Mouse (Mus musculus) C2C12 (cell line): ENCODE measurements at regions not wholly inside any gene's neighbourhood (a gene's known extent, or its start where the extent isn't known, plus 50 kb on each side); places are given as distances from the start of the nearest gene placed in this dataset.

Experiments used
- H3K27me3 ChIP-seq: one replicate; pipeline ENCODE4 v1.6.1; 2011; ENCODE audit not compliant: control insufficient read depth, insufficient read depth, insufficient read length
- H3K36me3 ChIP-seq: one replicate; pipeline ENCODE4 v1.6.1; 2011; ENCODE audit not compliant: control insufficient read depth, insufficient read depth
- H3K4me3 ChIP-seq: one replicate; pipeline ENCODE4 v1.5.1; 2011; ENCODE audit warnings: mild to moderate bottlenecking, control low read depth; ENCODE audit not compliant: poor library complexity, insufficient read depth, severe bottlenecking
- H3K79me2 ChIP-seq: one replicate; pipeline ENCODE4 v1.6.1; 2011; ENCODE audit not compliant: control insufficient read depth, insufficient read depth
- H3K79me3 ChIP-seq: one replicate; pipeline ENCODE4 v1.6.1; 2011; ENCODE audit warnings: low read depth, control low read depth
- H3ac ChIP-seq: one replicate; pipeline ENCODE3; 2011; ENCODE audit warnings: low read depth; ENCODE audit not compliant: control insufficient read depth, insufficient read length
- CEBPB ChIP-seq: IDR thresholded peaks from one replicate; pipeline ENCODE4 v1.6.1; 2011; ENCODE audit warnings: low read depth, mild to moderate bottlenecking, control low read depth, moderate library complexity
- CTCF ChIP-seq: IDR thresholded peaks from one replicate; pipeline ENCODE4 v1.5.1; 2011; ENCODE audit not compliant: control insufficient read depth, insufficient read depth, insufficient read length
- FOSL1 ChIP-seq: IDR thresholded peaks from one replicate; pipeline ENCODE4 v1.8.0; 2011; ENCODE audit warnings: mild to moderate bottlenecking, low read length; ENCODE audit not compliant: poor library complexity, insufficient read depth, severe bottlenecking
- MAX ChIP-seq: IDR thresholded peaks from one replicate; pipeline ENCODE4 v1.6.1; 2011; ENCODE audit warnings: mild to moderate bottlenecking, control low read depth
- MYOD1 ChIP-seq: IDR thresholded peaks from one replicate; pipeline ENCODE4 v1.6.1; 2011; ENCODE audit warnings: low read depth; ENCODE audit not compliant: control insufficient read depth, insufficient read length
- MYOG ChIP-seq: IDR thresholded peaks from one replicate; pipeline ENCODE4 v1.6.1; 2011; ENCODE audit not compliant: control insufficient read depth, insufficient read length; ENCODE audit errors: extremely low read depth
- USF1 ChIP-seq: IDR thresholded peaks from one replicate; pipeline ENCODE4 v1.6.1; 2011; ENCODE audit warnings: low read depth, mild to moderate bottlenecking, control low read depth, moderate library complexity

DNA sequence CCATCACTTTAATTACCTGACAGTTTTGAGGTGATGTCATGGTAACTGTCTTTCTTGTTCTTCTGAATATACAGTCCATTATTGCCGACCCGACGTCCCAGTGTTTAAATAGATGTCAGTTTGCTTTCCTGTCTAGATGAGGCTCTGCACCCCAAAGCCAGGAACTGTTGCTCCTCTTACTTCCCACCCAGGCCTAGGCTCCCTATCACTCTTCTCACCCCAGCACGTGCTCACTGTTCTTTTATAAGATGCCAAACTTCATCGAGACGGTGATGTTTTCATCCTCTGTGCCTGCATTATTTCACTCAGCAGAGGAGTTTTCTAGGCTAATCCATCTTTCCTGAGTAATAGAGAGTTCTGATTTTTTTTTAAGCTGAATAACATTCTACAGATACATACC is 156.5 kb downstream of the Adra2a start:
- H3ac ChIP-seq, result no peak overlapping the region
- H3K79me2 ChIP-seq, result no peaks in the 10 kb centered on the region
- no peak overlapping the region for H3K4me3 ChIP-seq
- no peaks in the 10 kb centered on the region for H3K27me3 ChIP-seq
- no peaks in the 10 kb centered on the region for H3K79me3 ChIP-seq
- no peaks in the 10 kb centered on the region for H3K36me3 ChIP-seq
- TF ChIP-seq CEBPB (no peak), FOSL1 (no peak), MYOD1 (no peak), CTCF (no peak)

GRCm38 (mm10) chr19:54202456-54202855 is 158.5 kb downstream of the Adra2a start:
- Histone ChIP-seq H3K27me3 (no peaks in the 10 kb centered on the region), H3K36me3 (no peaks in the 10 kb centered on the region)

GRCm38 (mm10) chr19:54206819-54207218 is 162.9 kb downstream of the Adra2a start:
- H3K79me2 ChIP-seq, result no peaks in the 10 kb centered on the region
- no peak overlapping the region for H3K4me3 ChIP-seq
- no peaks in the 10 kb centered on the region for H3K27me3 ChIP-seq
- H3K36me3 ChIP-seq, result no peaks in the 10 kb centered on the region
- TF ChIP-seq MYOD1, result no peak
- TF ChIP-seq MYOG, result no peak
- no peak for TF ChIP-seq USF1
- no peak for TF ChIP-seq MAX
- no peak for TF ChIP-seq CTCF
- no peak for TF ChIP-seq FOSL1
- TF ChIP-seq CEBPB, result no peak
- H3K79me3 ChIP-seq, result no peaks in the 10 kb centered on the region
- no peak overlapping the region for H3ac ChIP-seq

More at GRCm38 (mm10) chr19:54202456-54202855, 158.5 kb downstream of the Adra2a start:
- TF ChIP-seq CEBPB (no peak), CTCF (no peak), MYOG (no peak), MYOD1 (no peak), USF1 (no peak), FOSL1 (no peak)
- no peak overlapping the region for H3ac ChIP-seq
- H3K79me2 ChIP-seq, result no peaks in the 10 kb centered on the region
- no peak overlapping the region for H3K4me3 ChIP-seq
- no peaks in the 10 kb centered on the region for H3K79me3 ChIP-seq

GRCm38 (mm10) chr19:54212169-54212568 is 168.2 kb downstream of the Adra2a start:
- no peaks in the 10 kb centered on the region for H3K79me3 ChIP-seq
- TF ChIP-seq MYOD1 (no peak), FOSL1 (no peak), USF1 (no peak), CEBPB (no peak), MYOG (no peak), MAX (no peak), CTCF (no peak)

DNA sequence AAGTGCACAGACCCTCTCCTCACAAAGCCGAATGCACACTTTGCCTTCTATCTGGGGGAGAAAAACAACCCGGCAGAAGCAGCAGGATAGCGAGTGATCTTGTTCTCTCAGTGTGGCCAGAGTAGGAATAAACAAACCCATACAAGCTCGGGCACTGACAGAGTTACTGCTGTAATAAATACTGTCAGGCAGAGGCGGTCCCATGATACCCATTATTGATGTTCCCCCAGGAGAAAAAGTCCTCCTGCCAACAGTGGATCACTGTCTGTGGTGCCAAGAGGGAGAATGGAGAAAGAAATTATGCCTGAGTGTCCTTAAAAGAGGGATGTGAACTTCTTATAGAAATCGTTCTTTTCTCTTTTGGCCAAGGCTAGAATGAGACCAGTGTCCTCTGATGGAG is 200.2 kb downstream of the Adra2a start:
- H3K36me3 ChIP-seq, result no peaks in the 10 kb centered on the region
- no peak overlapping the region for H3K4me3 ChIP-seq
- no peak overlapping the region for H3ac ChIP-seq
- no peaks in the 10 kb centered on the region for H3K79me2 ChIP-seq
- no peak for TF ChIP-seq USF1
- TF ChIP-seq CTCF, result no peak
- TF ChIP-seq MAX, result no peak
- no peak for TF ChIP-seq MYOG
- no peak for TF ChIP-seq CEBPB
- peaks cover 4% of the 10 kb centered on the region for H3K27me3 ChIP-seq
- H3K79me3 ChIP-seq, result no peaks in the 10 kb centered on the region

More at GRCm38 (mm10) chr19:54212169-54212568, 168.2 kb downstream of the Adra2a start:
- Histone ChIP-seq H3K27me3 (no peaks in the 10 kb centered on the region), H3K79me2 (no peaks in the 10 kb centered on the region), H3K36me3 (no peaks in the 10 kb centered on the region), H3ac (no peak overlapping the region), H3K4me3 (no peak overlapping the region)

GRCm38 (mm10) chr19:54248256-54248936 is 204.4 kb downstream of the Adra2a start:
- no peak overlapping the region for H3K4me3 ChIP-seq
- no peak for TF ChIP-seq USF1
- TF ChIP-seq MYOG, result no peak
- no peak for TF ChIP-seq FOSL1
- no peak for TF ChIP-seq MYOD1
- no peak for TF ChIP-seq CTCF
- no peak for TF ChIP-seq CEBPB
- no peak for TF ChIP-seq MAX
- H3K79me3 ChIP-seq, result no peaks in the 10 kb centered on the region
- H3K36me3 ChIP-seq, result no peaks in the 10 kb centered on the region
- peaks cover 4% of the 10 kb centered on the region for H3K27me3 ChIP-seq
- H3ac ChIP-seq, result no peak overlapping the region
- H3K79me2 ChIP-seq, result no peaks in the 10 kb centered on the region
